Mouse (Mus musculus): ENCODE results near the gene Ear14. TPM values are rescaled to one million over a fixed set of nuclear protein-coding genes. Genes with fewer than 3 reads are reported as not detected.

Gene Ear14
- total RNA-seq, 2 experiments from 2014 or later = not detected

- DNase-seq = no peak
These were observed 50.4 kb downstream of the Ear14 start for GRCm38 (mm10) chr14:51253569-51253968.

Other genes starting within 250 kb of the Ear14 start
- gene Pnp2, start 247.4 kb upstream of the Ear14 start, total RNA-seq (2021) = 1 to 10 TPM in 1 of 2 experiments, under 1 TPM in 1; 0.81 to 1.2 TPM
- under 1 TPM in 1 of 2 experiments, not detected in 1; 0.17 TPM for gene Rnase10, start 195.6 kb upstream of the Ear14 start, total RNA-seq (2021)
- not detected for gene Rnase9, start 161.5 kb upstream of the Ear14 start, total RNA-seq (2021)
- gene Rnase11, start 153.2 kb upstream of the Ear14 start, total RNA-seq (2021) = not detected
- gene Rnase12, start 145.7 kb upstream of the Ear14 start, total RNA-seq (2021) = not detected
- not detected for gene Olfr750, start 129.0 kb upstream of the Ear14 start, total RNA-seq (2021)
- gene Rnase4, start 112.3 kb upstream of the Ear14 start, total RNA-seq (2021) = 10 to 100 TPM; 30.4 to 31.7 TPM
- 1 to 10 TPM; 2.2 to 3.3 TPM for gene Ang, start 112.2 kb upstream of the Ear14 start, total RNA-seq (2021)
- not detected for gene Eddm3b, start 89.0 kb upstream of the Ear14 start, total RNA-seq (2021)
- under 1 TPM; 0.34 to 0.69 TPM for gene Rnase6, start 79.5 kb upstream of the Ear14 start, total RNA-seq (2021)
- under 1 TPM; 0.55 to 0.99 TPM for gene Rnase1, start 56.6 kb upstream of the Ear14 start, total RNA-seq (2021)
- not detected for gene Rnase2b, start 41.1 kb upstream of the Ear14 start, total RNA-seq (2021)
- gene Ang2, start 4.2 kb upstream of the Ear14 start, total RNA-seq (2021) = not detected
- gene Rnase2a, start 52.7 kb downstream of the Ear14 start, total RNA-seq (2021) = not detected
- gene Gm7247, start 158.4 kb downstream of the Ear14 start, total RNA-seq (2021) = not detected
- not detected for gene Vmn2r88, start 207.4 kb downstream of the Ear14 start, total RNA-seq (2021)
- not detected for gene Vmn2r89, start 248.5 kb downstream of the Ear14 start, total RNA-seq (2021)